In the genomic region with DNA sequence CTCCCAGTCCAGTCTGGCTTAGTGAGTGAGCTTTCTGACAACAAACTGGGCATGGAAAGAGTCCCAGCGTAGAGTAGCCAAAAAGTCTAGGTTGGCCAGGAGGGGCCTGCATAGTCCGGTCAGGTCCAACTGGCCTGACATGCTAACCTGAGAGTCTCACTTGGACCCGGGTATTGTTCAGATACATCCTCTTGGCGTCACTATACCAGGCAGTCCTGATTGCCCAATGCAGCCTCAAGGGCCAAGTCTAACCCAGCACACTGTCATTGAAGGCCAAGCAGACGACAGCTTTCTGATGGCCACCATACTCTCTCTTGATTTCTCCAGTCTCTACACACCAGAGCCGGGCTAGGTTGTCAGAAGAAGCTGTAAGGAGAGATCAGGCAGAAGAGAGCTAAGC, we compare ENCODE assay signal across 22 mouse cellular contexts. TPM values are rescaled to one million over a fixed set of nuclear protein-coding genes. Genes with fewer than 3 reads are reported as not detected.
"Had no signal": no experiment of that assay in that cellular context is flagged by ENCODE, and none has a peak within 500 bp of the region (broad histone marks: within the 10 kb centered on the region; RNA-seq: fewer than 3 reads in every experiment).

No protein-coding gene starts in this region.

- H3K27ac ChIP-seq: intestine, embryonic 15.5 days; kidney, embryonic 15.5 days; limb, embryonic 15.5 days; macrophage; stomach, embryonic 15.5 days had no signal

- H3K9me3 ChIP-seq: intestine, embryonic 15.5 days; kidney, embryonic 15.5 days; limb, embryonic 12.5 days; limb, embryonic 15.5 days; stomach, embryonic 15.5 days had no signal

- DNase-seq: kidney, adult 11 months; kidney, adult 8-10 months; kidney, postnatal 10 days; kidney, postnatal 36 days; left cerebral cortex, postnatal 4 days; lung, embryonic 14.5 days; midbrain, embryonic 14.5 days; right cerebral cortex, adult 18-20 months; right cerebral cortex, postnatal 14 days; right cerebral cortex, postnatal 4 days; thymus, postnatal 25 days had no signal

- ATAC-seq: intestine, embryonic 15.5 days; lung, postnatal 0 days had no signal

- H3K4me2 ChIP-seq: intestine, embryonic 15.5 days; kidney, embryonic 15.5 days; limb, embryonic 12.5 days; limb, embryonic 15.5 days; lung, embryonic 14.5 days; stomach, embryonic 15.5 days had no signal

- H3K27me3 ChIP-seq: intestine, embryonic 15.5 days; kidney, embryonic 15.5 days; limb, embryonic 12.5 days; limb, embryonic 15.5 days; stomach, embryonic 15.5 days had no signal

- H3K4me3 ChIP-seq: intestine, embryonic 15.5 days; kidney, embryonic 15.5 days; limb, embryonic 12.5 days; limb, embryonic 15.5 days; stomach, embryonic 15.5 days had no signal

- H3K9ac ChIP-seq: intestine, embryonic 15.5 days; kidney, embryonic 15.5 days; limb, embryonic 12.5 days; limb, embryonic 15.5 days; lung, embryonic 14.5 days; stomach, embryonic 15.5 days had no signal

RNA-seq across cellular contexts. Expression of gene Bricd5, which starts 1.9 kb away (rescaled TPM):
- total RNA-seq: midbrain, postnatal 0 days had no signal
- polyA plus RNA-seq: limb, embryonic 12.5 days; limb, embryonic 15.5 days; liver, embryonic 16.5 days; lung, postnatal 0 days; macrophage; midbrain, embryonic 14.5 days; stomach, embryonic 15.5 days; thymus, postnatal 0 days had no signal

RNA-seq across cellular contexts. Expression of gene Caskin1, which starts 12.8 kb away (rescaled TPM):
- total RNA-seq: megakaryocyte, adult 5-6 weeks had no signal
- polyA plus RNA-seq: macrophage had no signal
